Mouse (Mus musculus): ENCODE results near the gene Fgf2.

- TF ChIP-seq POLR2A (IDR thresholded peaks at IDR 0.05; ENCODE audit: low read depth, low read length), result no peak
- no peak for TF ChIP-seq CTCF (IDR thresholded peaks at IDR 0.05; ENCODE audit: extremely low read depth, insufficient read depth, insufficient read length, insufficient replicate concordance)
Measured at GRCm38 (mm10) chr3:37366381-37367053, 18.4 kb downstream of the Fgf2 start.

All from spleen, adult 2 months (tissue).